In the genomic region with DNA sequence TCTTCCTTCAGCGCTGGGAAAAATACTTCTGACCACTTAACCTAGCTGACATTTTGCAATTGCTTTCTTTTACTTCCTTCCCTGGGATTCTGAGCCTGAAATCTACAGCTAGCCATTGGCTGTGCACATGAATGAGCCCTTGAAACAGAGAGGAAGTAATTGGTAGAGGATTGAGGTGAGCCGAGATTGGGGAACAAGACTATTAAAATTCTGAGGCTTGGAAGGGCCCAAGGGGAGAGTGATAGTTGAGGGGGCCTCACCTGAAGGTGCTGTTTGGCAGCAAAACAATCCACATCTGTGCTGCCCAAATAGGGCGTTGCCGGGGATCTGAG, we compare ENCODE assay signal across 17 mouse cellular contexts.
"Had no signal": no experiment of that assay in that cellular context is flagged by ENCODE, and none has a peak within 500 bp of the region (broad histone marks: within the 10 kb centered on the region; RNA-seq: fewer than 3 reads in every experiment).

No protein-coding gene starts in this region.

- H3K36me3 ChIP-seq: liver, embryonic 13.5 days; neural tube, embryonic 12.5 days; neural tube, embryonic 15.5 days had no signal

- H3K4me3 ChIP-seq: layer of hippocampus, adult 2 months; liver, embryonic 13.5 days; neural tube, embryonic 12.5 days; neural tube, embryonic 15.5 days had no signal

- H3K4me2 ChIP-seq: liver, embryonic 13.5 days; lung, embryonic 14.5 days; midbrain, embryonic 11.5 days; neural tube, embryonic 12.5 days; neural tube, embryonic 15.5 days had no signal

- H3K27me3 ChIP-seq: liver, embryonic 13.5 days; neural tube, embryonic 12.5 days; neural tube, embryonic 15.5 days had no signal

- DNase-seq: kidney, postnatal 14 days; layer of hippocampus, adult 9-11 months; liver, embryonic 13.5 days; midbrain, embryonic 14.5 days; right cerebral cortex, adult 18-20 months; right cerebral cortex, postnatal 14 days; right cerebral cortex, postnatal 4 days; thymus, postnatal 36 days had no signal

- H3K9ac ChIP-seq: liver, embryonic 13.5 days; lung, embryonic 14.5 days; neural tube, embryonic 12.5 days; neural tube, embryonic 15.5 days had no signal

- H3K4me1 ChIP-seq: liver, embryonic 13.5 days; neural tube, embryonic 12.5 days; neural tube, embryonic 15.5 days had no signal

- H3K27ac ChIP-seq: layer of hippocampus, adult 2 months; liver, embryonic 13.5 days; macrophage; neural tube, embryonic 12.5 days; neural tube, embryonic 15.5 days; stomach, postnatal 0 days had no signal

- H3K9me3 ChIP-seq: liver, embryonic 13.5 days; neural tube, embryonic 12.5 days; neural tube, embryonic 15.5 days had no signal

- ATAC-seq: intestine, postnatal 0 days; lung, postnatal 0 days had no signal
